14 mouse cellular contexts compared by ENCODE assay signal in the genomic region with DNA sequence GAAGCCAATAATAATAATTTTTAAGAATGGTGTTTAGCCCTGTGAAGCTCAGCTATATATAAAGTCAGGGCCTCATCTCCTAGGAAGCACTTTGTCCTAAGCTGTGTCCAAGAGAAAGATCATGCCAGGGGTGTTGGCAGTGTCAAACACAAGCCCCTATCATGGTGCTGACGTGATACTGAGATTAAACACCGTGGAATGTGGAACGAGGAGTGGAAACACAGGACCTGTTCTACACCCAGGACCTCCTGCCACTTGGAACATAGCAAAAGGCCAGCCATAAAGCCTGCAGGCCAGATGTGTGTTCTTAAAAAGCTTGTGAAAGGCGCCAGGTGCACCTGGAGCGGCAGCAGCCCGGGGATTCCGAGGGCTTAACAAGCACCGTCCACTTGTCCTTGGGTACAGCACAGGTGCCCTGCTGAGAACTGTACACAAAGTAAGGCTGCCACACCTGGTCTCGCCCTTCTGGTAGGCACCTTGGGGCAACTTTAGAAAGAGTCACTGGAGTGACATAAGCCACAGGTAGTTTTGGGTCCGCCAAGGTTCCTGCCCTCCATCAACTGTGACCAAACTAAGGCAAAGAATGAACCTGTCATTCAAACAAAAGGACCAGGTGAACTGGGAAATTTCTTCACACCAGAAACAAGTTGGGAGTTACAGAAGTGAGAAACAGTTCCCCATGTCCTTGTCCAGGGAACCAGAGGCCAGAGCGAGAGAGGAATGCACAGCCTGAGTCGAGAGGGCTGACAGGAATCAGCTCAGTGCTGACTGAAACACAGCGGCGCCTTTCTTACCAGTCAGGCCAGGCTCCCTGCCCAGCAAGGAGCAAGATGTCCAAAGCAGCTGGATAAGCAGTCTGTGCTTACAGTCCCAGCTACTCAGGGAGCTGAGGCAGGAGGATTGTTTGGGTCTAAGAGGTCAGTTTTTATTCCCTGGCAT. TPM values are rescaled to one million over a fixed set of nuclear protein-coding genes. Genes with fewer than 3 reads are reported as not detected.
DNase-seq lines count a peak whose midpoint lies in the region; ATAC-seq and TF ChIP-seq lines count a peak whose summit lies in the region.
"Had no signal": no experiment of that assay in that cellular context is flagged by ENCODE, and none has a peak within 500 bp of the region (broad histone marks: within the 10 kb centered on the region; RNA-seq: fewer than 3 reads in every experiment).

No protein-coding gene starts in this region.

- no peak overlapping the region for H3K4me2 ChIP-seq in lung, postnatal 0 days (replicated peaks; ENCODE audit: low read depth, low read length)
- H3K4me2 ChIP-seq: forebrain, embryonic 13.5 days; liver, embryonic 11.5 days; neural tube, embryonic 12.5 days had no signal

- WGBS in lung, postnatal 0 days, result 62% methylated on average over 14 of the region's 14 CpGs

- no peaks in the 10 kb centered on the region for H3K9me3 ChIP-seq in lung, postnatal 0 days (ENCODE audit: low read length)
- H3K9me3 ChIP-seq: forebrain, embryonic 13.5 days; neural tube, embryonic 12.5 days had no signal

- H3K4me3 ChIP-seq in lung, postnatal 0 days (ENCODE audit: low read depth, low read length), result no peak overlapping the region
- H3K4me3 ChIP-seq in gastrocnemius, adult 2 months, result no peak overlapping the region
- H3K4me3 ChIP-seq: forebrain, embryonic 13.5 days; layer of hippocampus, adult 2 months; neural tube, embryonic 12.5 days had no signal

- peak; percentile 76 for TF ChIP-seq EP300 in lung, postnatal 0 days (IDR thresholded peaks at IDR 0.05)

- no peaks in the 10 kb centered on the region for H3K27me3 ChIP-seq in lung, postnatal 0 days (replicated peaks; ENCODE audit: insufficient read depth, low read length)
- H3K27me3 ChIP-seq: CH12.LX; forebrain, embryonic 13.5 days; neural tube, embryonic 12.5 days had no signal

- no peak overlapping the region for H3K9ac ChIP-seq in lung, postnatal 0 days (replicated peaks; ENCODE audit: low read depth)
- H3K9ac ChIP-seq: forebrain, embryonic 13.5 days; neural tube, embryonic 12.5 days had no signal

- intact Hi-C loops in heart, postnatal 10 days (cut with DNase I), result loop anchor here (5.0 kb wide), 1 partner anchor 54 kb away; no protein-coding TSS in a partner anchor
- intact Hi-C loops in gastrocnemius, adult 2 months (cut with DNase I), result no loop called here

- peaks cover 10% of the 10 kb centered on the region; the same call in 1 of the 2 replicates for H3K4me1 ChIP-seq in lung, postnatal 0 days (ENCODE audit: insufficient read depth, low read depth, low read length)

- peak overlapping the region; percentile 82 for H3K27ac ChIP-seq in lung, postnatal 0 days (ENCODE audit: low read length)
- H3K27ac ChIP-seq in gastrocnemius, adult 2 months, result no peak overlapping the region
- H3K27ac ChIP-seq: forebrain, embryonic 13.5 days; layer of hippocampus, adult 2 months; neural tube, embryonic 12.5 days had no signal

- no peaks in the 10 kb centered on the region for H3K36me3 ChIP-seq in lung, postnatal 0 days (ENCODE audit: insufficient read depth, low read length)
- H3K36me3 ChIP-seq: neural tube, embryonic 12.5 days had no signal

- peak; percentile 85 for ATAC-seq in lung, postnatal 0 days
- ATAC-seq: forebrain, embryonic 13.5 days had no signal

- peak; percentile 98 for DNase-seq in heart, adult 11 months
- peak; percentile 76 for DNase-seq in heart, adult 8-10 months (ENCODE audit: low spot score)
- DNase-seq in heart, postnatal 10 days, result peak; percentile 83 to 87
- DNase-seq in lung, postnatal 0 days (ENCODE audit: low spot score), result peak; percentile 82
- no peak for DNase-seq in layer of hippocampus, adult 18-20 months (ENCODE audit: low spot score in 2 of 2)
- no peak for DNase-seq in urinary bladder, postnatal 4 days (ENCODE audit: low spot score in 2 of 2)
- no peak for DNase-seq in adrenal gland, postnatal 36 days
- no peak for DNase-seq in gastrocnemius, adult 2 months
- DNase-seq: cerebellum, adult 11-12 months had no signal

- no peak for TF ChIP-seq CTCF in lung, postnatal 0 days (IDR thresholded peaks at IDR 0.05)
- TF ChIP-seq CTCF in gastrocnemius, adult 2 months (IDR thresholded peaks at IDR 0.05), result no peak

RNA-seq across cellular contexts. Expression of gene Stk39, which starts 40.8 kb away (rescaled TPM):
- 10 to 100 TPM; 63.7 to 93.6 (median 79.1) TPM for total RNA-seq in heart, adult 8-10 months (2022)
- 100 to 1,000 TPM; 111 to 145 TPM for total RNA-seq in heart, postnatal 10 days (2021)
- 11.8 and 12.0 TPM in 2 replicates for polyA plus RNA-seq in lung, postnatal 0 days (2015; fragmentation: Nextera tagmentation; extraction: Ambion mirVana)
- total RNA-seq in layer of hippocampus, adult 18-20 months (2021), result 10 to 100 TPM; 82.1 to 82.4 TPM
- total RNA-seq in adrenal gland, postnatal 36 days (2021), result 10 to 100 TPM; 63.8 to 79.7 TPM
- total RNA-seq in gastrocnemius, adult 2 months (2021), result 1 to 10 TPM; 1.9 to 4.1 TPM
- total RNA-seq: CH12.LX had no signal

Comparison
In these comparisons a context has a peak if more than half of its experiments do, and no peak if none do; other contexts are left out.
1. DNase-seq: peak in heart, adult 11 months (single experiment), heart, adult 8-10 months (single experiment), heart, postnatal 10 days (2 of 2) and lung, postnatal 0 days (single experiment); none in layer of hippocampus, adult 18-20 months (0 of 2), urinary bladder, postnatal 4 days (0 of 2), adrenal gland, postnatal 36 days (0 of 2) and gastrocnemius, adult 2 months (single experiment).
2. RNA of gene Stk39, which starts 40.8 kb away (total RNA-seq): 111 to 145 TPM in heart, postnatal 10 days, 63.7 to 93.6 TPM in heart, adult 8-10 months, 82.1 to 82.4 TPM in layer of hippocampus, adult 18-20 months and 63.8 to 79.7 TPM in adrenal gland, postnatal 36 days; 1.9 to 4.1 TPM in gastrocnemius, adult 2 months; every median in the first group is over 10 times any median in the second.